Mouse (Mus musculus) gastrocnemius, adult 2 months (tissue): ENCODE measurements around the gene Magoh. TPM values are rescaled to one million over a fixed set of nuclear protein-coding genes. Genes with fewer than 3 reads are reported as not detected.

Experiments
- DNase-seq: peaks from one replicate; pipeline ENCODE4 v3.0.0; 2022
- H3K27ac ChIP-seq: fragments of 200-600 bp; 2 replicates; pipeline ENCODE4 v1.8.1; 2022; ENCODE audit warnings: mild to moderate bottlenecking
- H3K4me3 ChIP-seq: fragments of 200-600 bp; 2 replicates; pipeline ENCODE4 v1.8.1; 2022; ENCODE audit warnings: mild to moderate bottlenecking, moderate library complexity
- CTCF ChIP-seq: fragments of 200-600 bp; IDR thresholded peaks from 2 replicates; pipeline ENCODE4 v1.8.1; 2022; ENCODE audit warnings: antibody characterized with exemption, mild to moderate bottlenecking, moderate library complexity
- intact Hi-C: fragments of 180-260 bp; cut with DNase I; formaldehyde crosslinking; loops from one replicate; pipeline ENCODE4 v1.15.1; 2025
- total RNA-seq, 2 experiments: library from RNA; stranded (reverse); gene quantifications; 2 replicates each; pipeline ENCODE4 v1.2.3; 2021

The Magoh gene
- total RNA-seq, 2 experiments from 2014 or later, result 25.6 to 30.0 TPM

DNA sequence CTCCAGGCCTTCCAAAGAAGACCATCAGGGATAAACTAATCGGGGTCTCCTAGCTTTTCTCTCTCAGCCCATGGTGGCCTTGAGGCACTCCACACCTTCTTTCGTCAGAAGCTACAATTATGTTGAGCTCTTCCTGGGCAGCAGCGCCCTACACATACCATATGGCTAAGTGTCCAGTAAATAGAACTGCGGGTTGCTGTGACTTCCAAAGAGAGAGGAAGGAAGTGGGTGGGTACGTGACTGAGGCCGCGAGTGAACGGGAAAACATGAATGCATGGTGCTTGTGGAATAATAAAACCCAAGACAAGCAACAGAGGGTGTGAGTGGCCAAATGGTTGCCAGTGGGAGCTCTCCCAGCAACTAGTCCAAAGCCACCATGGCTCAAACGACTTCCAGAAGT lies 29.9 kb upstream of the Magoh start:
- no peak for TF ChIP-seq CTCF
- DNase-seq, result no peak
- H3K4me3 ChIP-seq, result no peak overlapping the region
- no peak overlapping the region for H3K27ac ChIP-seq
- intact Hi-C loops, result no loop called here

DNA sequence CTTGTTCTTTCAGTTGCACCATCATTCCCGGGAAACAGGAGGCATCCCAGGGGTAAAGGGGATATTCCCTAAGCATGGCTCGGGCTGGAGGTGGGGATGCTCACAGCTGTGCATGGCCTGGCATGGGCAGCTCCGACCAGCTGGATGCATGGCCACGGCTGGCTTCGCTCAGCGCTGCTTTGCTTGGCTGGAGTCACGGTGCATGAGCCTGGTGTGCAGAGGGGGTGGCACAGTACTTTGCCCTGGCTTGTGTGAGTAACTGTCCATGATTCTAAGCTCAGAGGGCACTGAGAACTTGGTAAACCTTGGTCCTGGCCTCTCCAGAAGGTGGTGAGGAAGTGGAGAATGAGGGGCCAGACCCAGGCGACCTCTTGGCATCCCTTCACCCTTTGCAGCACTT lies 29.5 kb upstream of the Magoh start:
- no peak for TF ChIP-seq CTCF
- no peak for DNase-seq
- Histone ChIP-seq H3K4me3 (no peak overlapping the region), H3K27ac (no peak overlapping the region)
- intact Hi-C loops, result no loop called here

DNA sequence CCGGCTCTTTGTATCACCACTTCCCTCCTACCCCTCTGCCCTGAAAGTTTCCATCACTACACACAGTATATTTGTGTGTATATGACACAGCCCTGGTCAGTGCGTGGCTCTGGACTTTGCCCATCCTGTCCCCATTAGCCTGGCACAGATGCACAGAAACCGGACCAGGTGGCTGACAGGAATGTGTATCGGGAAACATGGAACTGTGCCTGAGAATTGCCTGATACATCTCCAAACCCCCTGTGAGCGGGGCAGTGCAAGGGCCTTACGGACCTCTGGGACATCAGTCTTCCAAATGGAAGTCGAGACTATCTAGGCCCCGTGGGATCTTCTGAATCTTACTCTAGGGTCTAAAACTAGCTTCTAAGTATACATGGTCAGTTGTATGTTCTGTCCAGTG lies 26.2 kb upstream of the Magoh start:
- intact Hi-C loops, result no loop called here
- Histone ChIP-seq H3K27ac (no peak overlapping the region), H3K4me3 (no peak overlapping the region)
- no peak for TF ChIP-seq CTCF
- no peak for DNase-seq

DNA sequence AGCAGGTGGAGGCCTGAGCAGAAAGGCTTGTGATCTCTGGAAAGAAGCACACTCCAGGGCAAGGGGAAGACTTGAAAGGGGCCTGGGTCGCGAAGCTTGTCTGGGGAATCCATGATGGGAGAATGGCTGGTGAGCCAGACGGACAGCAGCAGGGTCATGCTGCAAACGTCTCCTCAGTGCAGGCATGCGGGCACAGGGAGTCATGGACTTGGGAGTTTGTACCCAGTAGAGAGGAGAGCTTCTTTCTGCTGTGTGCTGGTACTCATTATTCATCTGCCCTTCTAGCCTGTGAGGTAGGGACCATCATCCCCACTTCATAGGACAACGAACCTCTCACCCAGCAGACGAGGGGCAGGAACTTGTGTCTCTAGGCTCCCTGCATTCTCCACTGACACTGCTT lies 25.7 kb upstream of the Magoh start:
- intact Hi-C loops, result no loop called here
- DNase-seq, result no peak
- TF ChIP-seq CTCF, result no peak
- H3K4me3 ChIP-seq, result no peak overlapping the region
- H3K27ac ChIP-seq, result no peak overlapping the region

DNA sequence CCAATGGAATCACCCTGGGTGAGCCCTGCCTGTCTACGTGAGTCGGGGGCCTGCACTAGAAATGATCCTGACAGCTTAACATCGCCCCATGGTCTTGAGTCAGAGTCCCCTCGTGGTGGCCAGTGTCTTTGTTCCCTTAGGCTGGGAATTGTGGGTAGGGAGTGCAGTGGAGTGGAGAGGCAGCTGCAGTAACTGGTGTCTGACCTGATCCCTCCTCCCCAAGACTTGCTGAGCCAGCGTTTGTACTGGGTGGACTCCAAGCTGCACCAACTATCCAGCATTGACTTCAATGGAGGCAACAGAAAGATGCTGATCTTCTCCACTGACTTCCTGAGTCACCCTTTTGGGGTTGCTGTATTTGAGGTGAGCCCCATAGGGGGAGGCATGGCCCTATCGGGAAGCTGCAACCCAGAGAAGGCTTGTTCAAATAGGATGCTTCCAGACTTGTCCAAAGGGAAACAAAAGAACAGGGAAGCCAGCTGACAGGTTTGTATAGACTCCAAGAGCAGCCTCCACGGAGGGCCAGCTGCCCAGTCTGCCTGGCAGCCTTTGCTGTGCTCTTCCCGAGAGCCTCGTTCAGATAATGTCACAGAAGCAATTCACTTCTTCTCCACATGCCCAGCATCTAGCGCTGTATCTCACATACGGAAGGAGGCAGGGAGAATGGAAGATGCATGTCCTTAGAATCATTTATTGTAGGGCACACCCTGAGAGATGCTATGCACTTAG lies 22.4 kb upstream of the Magoh start:
- no peak overlapping the region for H3K27ac ChIP-seq

DNA sequence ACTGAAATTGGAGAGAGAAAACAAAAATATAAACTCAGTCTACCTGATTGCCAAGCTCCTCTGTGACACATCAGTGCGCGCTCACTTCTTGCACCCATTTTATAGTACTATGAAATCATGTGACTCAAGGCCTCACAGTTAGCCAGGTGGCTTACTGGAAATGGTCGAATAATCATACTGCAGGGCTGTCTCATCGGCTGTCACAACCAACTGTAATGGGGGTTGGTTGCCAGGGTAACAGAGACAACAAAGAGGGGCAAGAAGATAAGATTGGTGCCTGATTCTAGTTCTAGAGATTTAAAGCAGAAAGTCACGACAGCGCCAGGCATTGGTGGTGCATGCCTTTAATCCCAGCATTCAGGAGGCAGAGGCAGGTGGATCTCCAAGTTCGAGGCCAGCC lies 20.6 kb upstream of the Magoh start:
- intact Hi-C loops, result no loop called here
- Histone ChIP-seq H3K27ac (no peak overlapping the region), H3K4me3 (no peak overlapping the region)
- no peak for TF ChIP-seq CTCF
- no peak for DNase-seq

More for the DNA sequence above, 22.4 kb upstream of the Magoh start:
- no peak overlapping the region for H3K4me3 ChIP-seq
- intact Hi-C loops, result no loop called here
- TF ChIP-seq CTCF, result no peak
- DNase-seq, result no peak

DNA sequence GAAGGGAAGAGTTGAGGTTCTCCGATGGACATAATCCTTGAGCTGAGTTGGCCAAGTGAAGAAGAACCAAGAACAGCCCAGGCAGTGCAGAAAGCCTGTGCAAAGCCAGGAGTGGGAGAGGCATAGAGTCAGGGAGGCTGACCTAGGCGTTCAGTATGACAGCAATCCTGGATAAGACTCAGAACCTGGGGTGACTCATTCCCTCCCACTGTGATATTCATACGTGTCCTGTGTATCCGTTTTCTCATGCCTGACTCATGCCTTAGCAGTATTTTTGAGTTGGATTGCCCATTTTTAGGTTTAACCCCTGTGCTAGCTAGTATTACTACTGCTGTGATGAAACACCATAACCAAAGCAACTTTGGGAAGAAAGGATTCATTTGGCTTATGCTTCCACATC lies 14.7 kb upstream of the Magoh start:
- Histone ChIP-seq H3K27ac (no peak overlapping the region), H3K4me3 (no peak overlapping the region)
- DNase-seq, result no peak
- intact Hi-C loops, result no loop called here
- no peak for TF ChIP-seq CTCF

DNA sequence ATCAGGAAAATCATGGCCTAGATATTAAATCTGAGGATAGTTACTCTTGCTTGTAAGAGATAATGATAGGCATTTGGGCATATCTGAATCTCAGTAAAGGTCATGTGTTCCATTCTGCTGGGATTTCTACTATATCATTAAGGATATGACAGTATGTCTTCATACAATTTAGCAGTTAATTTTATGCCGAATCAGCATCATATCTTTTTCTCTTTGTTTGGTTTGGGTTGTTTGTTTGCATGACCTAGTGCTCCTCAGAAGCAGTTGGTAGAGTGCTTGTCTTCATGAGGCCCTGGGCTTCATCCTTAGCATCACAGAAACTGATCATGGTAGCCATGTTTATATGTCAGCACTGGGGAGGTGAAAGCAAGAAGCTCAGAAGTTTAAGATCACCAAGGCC lies 2.1 kb downstream of the Magoh start:
- no peak overlapping the region for H3K4me3 ChIP-seq
- no peak for TF ChIP-seq CTCF
- intact Hi-C loops, result no loop called here

DNA sequence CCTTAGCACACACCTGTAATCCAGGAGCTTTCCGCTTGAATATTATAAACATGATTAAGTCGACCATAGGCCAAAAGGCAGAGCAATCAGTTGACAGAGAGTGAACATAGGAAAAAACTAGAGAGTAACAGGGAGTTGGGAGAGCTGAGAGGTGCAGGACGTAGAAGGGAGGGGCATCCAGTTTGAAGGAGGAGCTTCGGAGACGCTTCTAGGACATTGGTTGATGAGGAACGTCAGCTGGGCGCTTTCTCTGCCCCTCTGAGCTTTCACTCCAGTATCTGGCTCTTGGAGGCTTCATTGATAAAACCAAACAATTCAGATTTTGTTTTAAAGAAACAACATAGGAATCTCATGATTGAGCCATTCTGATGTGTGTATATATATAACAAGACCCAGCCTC lies 6.8 kb downstream of the Magoh start:
- DNase-seq, result no peak
- TF ChIP-seq CTCF, result no peak
- intact Hi-C loops, result no loop called here

More for the DNA sequence above, 2.1 kb downstream of the Magoh start:
- no peak overlapping the region for H3K27ac ChIP-seq
- no peak for DNase-seq

DNA sequence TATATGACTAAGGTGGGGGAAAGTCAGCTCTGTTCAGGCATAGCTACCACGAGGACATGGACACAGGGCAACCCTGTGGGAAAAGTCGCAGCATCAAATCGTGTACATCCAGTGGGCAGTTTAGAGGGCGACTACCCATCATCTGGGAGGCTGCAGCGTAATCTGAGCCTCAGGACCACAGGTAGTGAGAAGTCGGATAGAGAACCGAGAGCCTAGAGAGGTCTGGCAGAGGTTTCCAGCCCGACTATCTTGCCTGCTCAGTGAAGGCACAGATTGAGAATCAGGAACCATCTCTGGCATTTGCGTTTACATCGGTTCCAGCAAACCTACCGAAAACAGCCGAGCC lies 9.8 kb downstream of the Magoh start:
- no peak for DNase-seq
- H3K27ac ChIP-seq, result peak overlapping the region; percentile 90
- H3K4me3 ChIP-seq, result peak overlapping the region; percentile 77
- intact Hi-C loops, result no loop called here
- TF ChIP-seq CTCF, result no peak

More for the DNA sequence above, 6.8 kb downstream of the Magoh start:
- H3K27ac ChIP-seq, result no peak overlapping the region
- no peak overlapping the region for H3K4me3 ChIP-seq

DNA sequence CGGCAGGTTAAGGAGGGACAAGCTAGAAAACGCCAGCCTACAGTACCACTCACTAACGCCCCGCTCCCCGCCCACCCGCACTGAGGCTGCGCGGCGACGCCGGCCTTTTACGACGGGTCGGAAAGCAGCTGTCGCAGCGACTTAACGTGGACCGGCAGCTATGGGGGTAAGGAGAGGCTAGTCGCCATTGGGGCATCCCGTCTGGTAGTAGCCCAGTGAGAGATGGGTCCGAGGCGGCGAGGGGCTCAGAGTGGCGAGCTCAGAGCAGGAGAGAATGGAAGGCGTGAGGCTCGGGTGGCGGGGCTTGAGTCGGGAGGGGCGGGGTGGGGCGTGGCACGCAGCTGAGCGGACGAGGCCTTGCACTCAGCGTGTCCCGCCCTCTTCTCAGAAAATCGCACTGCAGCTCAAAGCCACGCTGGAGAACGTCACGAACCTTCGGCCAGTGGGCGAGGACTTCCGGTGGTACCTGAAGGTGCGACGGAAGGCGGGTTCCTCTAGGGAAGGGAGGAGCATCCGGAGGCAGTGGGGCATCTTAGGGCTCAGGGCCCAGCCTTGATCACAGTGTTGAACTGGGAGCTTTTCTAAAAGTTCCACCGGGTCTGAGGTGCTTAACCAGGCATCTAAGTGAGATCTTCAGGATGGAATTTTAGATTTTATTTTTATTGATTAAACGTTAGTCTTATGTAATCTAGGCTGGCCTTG lies 10.3 kb downstream of the Magoh start, which contains the start of gene 0610037L13Rik:
Gene 0610037L13Rik, plus strand, starts transcription at position 83 of the 702 bp plus-strand sequence.
- peak; percentile 95 for DNase-seq
- H3K27ac ChIP-seq, result peak within 1 kb of the TSS; percentile 90
- intact Hi-C loops, result no loop called here
- TF ChIP-seq CTCF, result no peak
- H3K4me3 ChIP-seq, result peak within 1 kb of the TSS; percentile 77

DNA sequence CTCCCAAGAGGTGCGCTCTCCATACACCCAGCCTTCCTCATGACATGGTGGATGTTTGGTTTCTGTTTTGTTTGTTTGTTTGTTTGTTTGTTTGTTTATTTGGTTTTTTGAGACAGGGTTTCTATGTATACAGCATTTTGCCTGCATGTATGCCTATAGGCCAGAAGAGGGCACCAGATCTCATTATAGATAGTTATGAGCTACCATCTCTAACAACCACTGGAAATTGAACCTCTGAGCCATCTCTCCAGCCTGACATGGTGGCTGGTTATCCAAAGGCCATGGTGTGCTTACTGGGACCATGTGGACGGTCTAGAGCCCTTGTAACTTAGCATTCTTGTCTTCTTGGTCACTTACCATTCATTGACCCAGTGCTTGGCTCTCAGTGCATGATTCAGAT lies 13.1 kb downstream of the Magoh start:
- Histone ChIP-seq H3K27ac (no peak overlapping the region), H3K4me3 (no peak overlapping the region)
- TF ChIP-seq CTCF, result peak; percentile 69
- intact Hi-C loops, result no loop called here
- no peak for DNase-seq

DNA sequence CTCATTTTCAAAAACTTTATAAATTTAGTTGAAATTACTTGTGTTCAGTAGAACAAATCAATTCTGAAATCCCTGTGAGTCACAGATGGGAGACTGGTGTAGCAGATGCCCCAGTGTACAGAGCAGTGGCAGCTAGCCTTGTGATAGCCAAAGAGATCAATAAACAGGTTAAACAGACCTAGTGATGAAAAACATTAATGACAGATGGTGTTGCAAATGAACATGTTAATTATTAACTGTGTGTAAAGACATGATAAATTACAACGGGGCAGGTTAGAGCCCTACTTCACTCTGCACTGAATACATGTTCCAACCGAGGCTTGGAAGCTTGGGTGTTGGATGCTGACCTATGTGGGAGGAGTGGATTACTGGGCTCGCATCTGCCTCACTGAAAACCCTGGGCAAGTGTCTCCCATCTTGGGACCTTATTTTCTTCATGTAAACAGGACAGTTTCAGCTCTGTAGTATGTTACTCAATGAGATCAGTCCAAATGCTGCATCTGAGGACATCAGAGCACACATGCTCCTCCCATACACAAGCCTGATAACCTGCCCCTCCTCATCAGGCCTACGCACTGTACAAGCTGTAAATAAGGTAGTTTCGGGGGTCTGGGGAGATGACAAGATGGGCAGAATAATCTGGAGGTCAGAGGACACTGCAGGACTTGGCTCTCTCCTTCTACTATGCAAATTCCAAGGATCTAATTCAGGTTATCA lies 19.8 kb downstream of the Magoh start:
- no peak overlapping the region for H3K4me3 ChIP-seq
- no peak for DNase-seq
- H3K27ac ChIP-seq, result no peak overlapping the region
- intact Hi-C loops, result no loop called here
- no peak for TF ChIP-seq CTCF
